Mouse (Mus musculus): Measurements from ENCODE around the gene Pfkfb3. TPM values are rescaled to one million over a fixed set of nuclear protein-coding genes. Genes with fewer than 3 reads are reported as not detected.

The Pfkfb3 gene
- polyA plus RNA-seq, 1 experiment from 2014 or later, result 16.1 TPM

- no peak overlapping the region for H3K9ac ChIP-seq (replicated peaks; ENCODE audit: low read depth, low read length)
- H3K4me2 ChIP-seq (replicated peaks; ENCODE audit: low read depth, low read length), result no peak overlapping the region
- H3K36me3 ChIP-seq (ENCODE audit: control insufficient read depth, insufficient read depth, low read length), result no peaks in the 10 kb centered on the region
- no peak overlapping the region for H3K27ac ChIP-seq (ENCODE audit: low read length)
- no peaks in the 10 kb centered on the region for H3K27me3 ChIP-seq (ENCODE audit: control insufficient read depth, insufficient read depth, low read length)
- no peaks in the 10 kb centered on the region for H3K4me1 ChIP-seq (ENCODE audit: control insufficient read depth, insufficient read depth, low read length)
- 78% methylated on average over 5 of the region's 5 CpGs for WGBS
- no peaks in the 10 kb centered on the region for H3K9me3 ChIP-seq (ENCODE audit: control insufficient read depth, low read depth, low read length)
- no peak for ATAC-seq (ENCODE audit: insufficient number of reproducible peaks, insufficient read depth, low FRiP score, low read depth)
- no peak overlapping the region for H3K4me3 ChIP-seq (ENCODE audit: low read depth, low read length)
These were observed 27.8 kb downstream of the Pfkfb3 start for GRCm38 (mm10) chr2:11526063-11526462.

GRCm38 (mm10) chr2:11524736-11525135 is 29.1 kb downstream of the Pfkfb3 start:
- H3K36me3 ChIP-seq (ENCODE audit: control insufficient read depth, insufficient read depth, low read length), result no peaks in the 10 kb centered on the region
- H3K4me3 ChIP-seq (ENCODE audit: low read depth, low read length), result no peak overlapping the region
- no peaks in the 10 kb centered on the region for H3K4me1 ChIP-seq (ENCODE audit: control insufficient read depth, insufficient read depth, low read length)
- 65% methylated on average over 6 of the region's 6 CpGs for WGBS
- H3K27ac ChIP-seq (ENCODE audit: low read length), result no peak overlapping the region
- no peak overlapping the region for H3K9ac ChIP-seq (replicated peaks; ENCODE audit: low read depth, low read length)
- no peak overlapping the region for H3K4me2 ChIP-seq (replicated peaks; ENCODE audit: low read depth, low read length)
- no peaks in the 10 kb centered on the region for H3K27me3 ChIP-seq (ENCODE audit: control insufficient read depth, insufficient read depth, low read length)
- H3K9me3 ChIP-seq (ENCODE audit: control insufficient read depth, low read depth, low read length), result no peaks in the 10 kb centered on the region
- no peak for ATAC-seq (ENCODE audit: insufficient number of reproducible peaks, insufficient read depth, low FRiP score, low read depth)

GRCm38 (mm10) chr2:11521758-11522157 is 32.1 kb downstream of the Pfkfb3 start:
- no peak overlapping the region for H3K9ac ChIP-seq (replicated peaks; ENCODE audit: low read depth, low read length)
- H3K27me3 ChIP-seq (ENCODE audit: control insufficient read depth, insufficient read depth, low read length), result no peaks in the 10 kb centered on the region
- WGBS, result 96% methylated on average over 7 of the region's 7 CpGs
- H3K4me1 ChIP-seq (ENCODE audit: control insufficient read depth, insufficient read depth, low read length), result no peaks in the 10 kb centered on the region
- H3K27ac ChIP-seq (ENCODE audit: low read length), result no peak overlapping the region
- H3K9me3 ChIP-seq (ENCODE audit: control insufficient read depth, low read depth, low read length), result no peaks in the 10 kb centered on the region
- no peak overlapping the region for H3K4me3 ChIP-seq (ENCODE audit: low read depth, low read length)
- no peak for ATAC-seq (ENCODE audit: insufficient number of reproducible peaks, insufficient read depth, low FRiP score, low read depth)
- H3K36me3 ChIP-seq (ENCODE audit: control insufficient read depth, insufficient read depth, low read length), result no peaks in the 10 kb centered on the region
- H3K4me2 ChIP-seq (replicated peaks; ENCODE audit: low read depth, low read length), result no peak overlapping the region

- WGBS, result 68% methylated on average over 9 of the region's 9 CpGs
- Histone ChIP-seq H3K4me2 (replicated peaks; ENCODE audit: low read depth, low read length) (no peak overlapping the region), H3K4me1 (ENCODE audit: control insufficient read depth, insufficient read depth, low read length) (no peaks in the 10 kb centered on the region), H3K36me3 (ENCODE audit: control insufficient read depth, insufficient read depth, low read length) (no peaks in the 10 kb centered on the region), H3K27me3 (ENCODE audit: control insufficient read depth, insufficient read depth, low read length) (no peaks in the 10 kb centered on the region), H3K9ac (replicated peaks; ENCODE audit: low read depth, low read length) (no peak overlapping the region), H3K9me3 (ENCODE audit: control insufficient read depth, low read depth, low read length) (no peaks in the 10 kb centered on the region), H3K27ac (ENCODE audit: low read length) (no peak overlapping the region), H3K4me3 (ENCODE audit: low read depth, low read length) (no peak overlapping the region)
- no peak for ATAC-seq (ENCODE audit: insufficient number of reproducible peaks, insufficient read depth, low FRiP score, low read depth)
These were observed 33.1 kb downstream of the Pfkfb3 start for GRCm38 (mm10) chr2:11520786-11521185.

GRCm38 (mm10) chr2:11515828-11516227 is 38.0 kb downstream of the Pfkfb3 start:
- no peak overlapping the region for H3K9ac ChIP-seq (replicated peaks; ENCODE audit: low read depth, low read length)
- no peaks in the 10 kb centered on the region for H3K36me3 ChIP-seq (ENCODE audit: control insufficient read depth, insufficient read depth, low read length)
- H3K9me3 ChIP-seq (ENCODE audit: control insufficient read depth, low read depth, low read length), result no peaks in the 10 kb centered on the region
- H3K4me3 ChIP-seq (ENCODE audit: low read depth, low read length), result no peak overlapping the region
- H3K27me3 ChIP-seq (ENCODE audit: control insufficient read depth, insufficient read depth, low read length), result no peaks in the 10 kb centered on the region
- 82% methylated on average over 3 of the region's 3 CpGs for WGBS
- no peak overlapping the region for H3K4me2 ChIP-seq (replicated peaks; ENCODE audit: low read depth, low read length)
- no peaks in the 10 kb centered on the region for H3K4me1 ChIP-seq (ENCODE audit: control insufficient read depth, insufficient read depth, low read length)
- ATAC-seq (ENCODE audit: insufficient number of reproducible peaks, insufficient read depth, low FRiP score, low read depth), result no peak
- no peak overlapping the region for H3K27ac ChIP-seq (ENCODE audit: low read length)

- 0 out of 2 replicates have a peak, but pooled peaks have one; percentile 14 for ATAC-seq (ENCODE audit: insufficient number of reproducible peaks, insufficient read depth, low FRiP score, low read depth)
- H3K27ac ChIP-seq (ENCODE audit: low read length), result no peak overlapping the region; the same call in 1 of the 2 replicates
- whole genome bisulfite sequencing, result 56% methylated on average over 18 of the region's 18 CpGs
These were observed 40.6 kb downstream of the Pfkfb3 start for GRCm38 (mm10) chr2:11513057-11513967.

GRCm38 (mm10) chr2:11512127-11512526 is 41.8 kb downstream of the Pfkfb3 start:
- H3K4me3 ChIP-seq (ENCODE audit: low read depth, low read length), result no peak overlapping the region
- no peaks in the 10 kb centered on the region for H3K4me1 ChIP-seq (ENCODE audit: control insufficient read depth, insufficient read depth, low read length)
- H3K4me2 ChIP-seq (replicated peaks; ENCODE audit: low read depth, low read length), result no peak overlapping the region
- no peaks in the 10 kb centered on the region for H3K36me3 ChIP-seq (ENCODE audit: control insufficient read depth, insufficient read depth, low read length)
- no peak for ATAC-seq (ENCODE audit: insufficient number of reproducible peaks, insufficient read depth, low FRiP score, low read depth)
- no peak overlapping the region for H3K27ac ChIP-seq (ENCODE audit: low read length)
- H3K9me3 ChIP-seq (ENCODE audit: control insufficient read depth, low read depth, low read length), result no peaks in the 10 kb centered on the region
- no peaks in the 10 kb centered on the region for H3K27me3 ChIP-seq (ENCODE audit: control insufficient read depth, insufficient read depth, low read length)
- H3K9ac ChIP-seq (replicated peaks; ENCODE audit: low read depth, low read length), result no peak overlapping the region
- 91% methylated on average over 1 of the region's 1 CpGs for WGBS

More at GRCm38 (mm10) chr2:11513057-11513967, 40.6 kb downstream of the Pfkfb3 start:
- Histone ChIP-seq H3K27me3 (ENCODE audit: control insufficient read depth, insufficient read depth, low read length) (no peaks in the 10 kb centered on the region), H3K4me3 (ENCODE audit: low read depth, low read length) (no peak overlapping the region), H3K36me3 (ENCODE audit: control insufficient read depth, insufficient read depth, low read length) (no peaks in the 10 kb centered on the region), H3K9me3 (ENCODE audit: control insufficient read depth, low read depth, low read length) (no peaks in the 10 kb centered on the region), H3K4me2 (replicated peaks; ENCODE audit: low read depth, low read length) (no peak overlapping the region), H3K4me1 (ENCODE audit: control insufficient read depth, insufficient read depth, low read length) (no peaks in the 10 kb centered on the region), H3K9ac (replicated peaks; ENCODE audit: low read depth, low read length) (no peak overlapping the region)

- Histone ChIP-seq H3K9me3 (ENCODE audit: control insufficient read depth, low read depth, low read length) (no peaks in the 10 kb centered on the region), H3K4me3 (ENCODE audit: low read depth, low read length) (peak overlapping the region; percentile 61), H3K4me2 (replicated peaks; ENCODE audit: low read depth, low read length) (peak overlapping the region; percentile 90), H3K27ac (ENCODE audit: low read length) (peak overlapping the region; percentile 80; the same call in 1 of the 2 replicates), H3K36me3 (ENCODE audit: control insufficient read depth, insufficient read depth, low read length) (no peaks in the 10 kb centered on the region), H3K27me3 (ENCODE audit: control insufficient read depth, insufficient read depth, low read length) (no peaks in the 10 kb centered on the region), H3K9ac (replicated peaks; ENCODE audit: low read depth, low read length) (peak overlapping the region; percentile 38), H3K4me1 (ENCODE audit: control insufficient read depth, insufficient read depth, low read length) (peaks cover 13% of the 10 kb centered on the region; the same call in 1 of the 2 replicates)
- ATAC-seq (ENCODE audit: insufficient number of reproducible peaks, insufficient read depth, low FRiP score, low read depth), result no peak
- 27% methylated on average over 7 of the region's 7 CpGs for WGBS
These were observed 50.1 kb downstream of the Pfkfb3 start for GRCm38 (mm10) chr2:11503736-11504135.

Data from stomach, embryonic 14.5 days (tissue).